Mouse (Mus musculus): Measurements from ENCODE around the gene Psmd1. TPM values are rescaled to one million over a fixed set of nuclear protein-coding genes. Genes with fewer than 3 reads are reported as not detected.
A peak's percentile ranks its signal among the peaks of the same experiment; 100 is the strongest.

The Psmd1 gene
- polyA plus RNA-seq, 1 experiment from 2014 or later, result 198 TPM

GRCm38 (mm10) chr1:86056284-86056683, 7.9 kb upstream of the Psmd1 start:
- Histone ChIP-seq H3K36me3 (ENCODE audit: control insufficient read depth, insufficient read depth, low read length) (no peaks in the 10 kb centered on the region), H3K4me3 (ENCODE audit: low read depth, low read length) (no peak overlapping the region), H3K27me3 (ENCODE audit: control insufficient read depth, insufficient read depth, low read depth, low read length) (no peaks in the 10 kb centered on the region), H3K9me3 (replicated peaks; ENCODE audit: control insufficient read depth, low read length, poor library complexity, severe bottlenecking) (no peaks in the 10 kb centered on the region), H3K4me2 (ENCODE audit: low read length) (no peak overlapping the region), H3K27ac (ENCODE audit: low read length) (no peak overlapping the region), H3K9ac (ENCODE audit: low read depth, low read length) (no peak overlapping the region), H3K4me1 (ENCODE audit: control insufficient read depth, insufficient read depth, low read length) (peaks cover 4% of the 10 kb centered on the region)
- WGBS, result 95% methylated on average over 4 of the region's 4 CpGs
- ATAC-seq, result no peak

- Histone ChIP-seq H3K27me3 (ENCODE audit: control insufficient read depth, insufficient read depth, low read depth, low read length) (no peaks in the 10 kb centered on the region), H3K4me2 (ENCODE audit: low read length) (peak overlapping the region; percentile 62), H3K27ac (ENCODE audit: low read length) (peak overlapping the region; percentile 74), H3K4me3 (ENCODE audit: low read depth, low read length) (peak overlapping the region; percentile 39), H3K9ac (ENCODE audit: low read depth, low read length) (peak overlapping the region; percentile 55), H3K9me3 (replicated peaks; ENCODE audit: control insufficient read depth, low read length, poor library complexity, severe bottlenecking) (no peaks in the 10 kb centered on the region), H3K36me3 (ENCODE audit: control insufficient read depth, insufficient read depth, low read length) (no peaks in the 10 kb centered on the region), H3K4me1 (ENCODE audit: control insufficient read depth, insufficient read depth, low read length) (peaks cover 4% of the 10 kb centered on the region)
- peak; percentile 76 for ATAC-seq
- 9% methylated on average over 21 of the region's 21 CpGs for WGBS
These were observed 5.1 kb upstream of the Psmd1 start for GRCm38 (mm10) chr1:86058856-86059769.

- H3K4me3 ChIP-seq (ENCODE audit: low read depth, low read length), result no peak overlapping the region
- H3K9ac ChIP-seq (ENCODE audit: low read depth, low read length), result no peak overlapping the region
- H3K9me3 ChIP-seq (replicated peaks; ENCODE audit: control insufficient read depth, low read length, poor library complexity, severe bottlenecking), result no peaks in the 10 kb centered on the region
- WGBS, result 87% methylated on average over 6 of the region's 6 CpGs
- no peak for ATAC-seq
- H3K36me3 ChIP-seq (ENCODE audit: control insufficient read depth, insufficient read depth, low read length), result no peaks in the 10 kb centered on the region
- no peak overlapping the region for H3K27ac ChIP-seq (ENCODE audit: low read length)
- no peaks in the 10 kb centered on the region for H3K27me3 ChIP-seq (ENCODE audit: control insufficient read depth, insufficient read depth, low read depth, low read length)
- peaks cover 15% of the 10 kb centered on the region for H3K4me1 ChIP-seq (ENCODE audit: control insufficient read depth, insufficient read depth, low read length)
- H3K4me2 ChIP-seq (ENCODE audit: low read length), result no peak overlapping the region
These were observed 1.7 kb upstream of the Psmd1 start for GRCm38 (mm10) chr1:86062523-86062922.

GRCm38 (mm10) chr1:86076565-86076964, 12.4 kb downstream of the Psmd1 start:
- ATAC-seq, result no peak
- Histone ChIP-seq H3K4me3 (ENCODE audit: low read depth, low read length) (no peak overlapping the region), H3K27me3 (ENCODE audit: control insufficient read depth, insufficient read depth, low read depth, low read length) (no peaks in the 10 kb centered on the region), H3K27ac (ENCODE audit: low read length) (no peak overlapping the region), H3K9ac (ENCODE audit: low read depth, low read length) (no peak overlapping the region), H3K4me2 (ENCODE audit: low read length) (no peak overlapping the region), H3K4me1 (ENCODE audit: control insufficient read depth, insufficient read depth, low read length) (no peaks in the 10 kb centered on the region), H3K9me3 (replicated peaks; ENCODE audit: control insufficient read depth, low read length, poor library complexity, severe bottlenecking) (no peaks in the 10 kb centered on the region), H3K36me3 (ENCODE audit: control insufficient read depth, insufficient read depth, low read length) (peaks cover 39% of the 10 kb centered on the region)
- 98% methylated on average over 2 of the region's 2 CpGs for WGBS

- Histone ChIP-seq H3K9ac (ENCODE audit: low read depth, low read length) (no peak overlapping the region), H3K4me1 (ENCODE audit: control insufficient read depth, insufficient read depth, low read length) (no peaks in the 10 kb centered on the region), H3K9me3 (replicated peaks; ENCODE audit: control insufficient read depth, low read length, poor library complexity, severe bottlenecking) (no peaks in the 10 kb centered on the region), H3K27ac (ENCODE audit: low read length) (no peak overlapping the region), H3K4me3 (ENCODE audit: low read depth, low read length) (no peak overlapping the region), H3K36me3 (ENCODE audit: control insufficient read depth, insufficient read depth, low read length) (peaks cover 39% of the 10 kb centered on the region), H3K27me3 (ENCODE audit: control insufficient read depth, insufficient read depth, low read depth, low read length) (no peaks in the 10 kb centered on the region), H3K4me2 (ENCODE audit: low read length) (no peak overlapping the region)
- 92% methylated on average over 7 of the region's 7 CpGs for WGBS
- ATAC-seq, result no peak
These were observed 30.2 kb downstream of the Psmd1 start for GRCm38 (mm10) chr1:86094413-86094812.

GRCm38 (mm10) chr1:86105054-86105453, 40.9 kb downstream of the Psmd1 start:
- H3K36me3 ChIP-seq (ENCODE audit: control insufficient read depth, insufficient read depth, low read length), result 0 out of 2 replicates have a peak, but pooled peaks cover 2% of the 10 kb centered on the region
- no peaks in the 10 kb centered on the region for H3K9me3 ChIP-seq (replicated peaks; ENCODE audit: control insufficient read depth, low read length, poor library complexity, severe bottlenecking)
- no peak overlapping the region for H3K4me2 ChIP-seq (ENCODE audit: low read length)
- H3K27ac ChIP-seq (ENCODE audit: low read length), result no peak overlapping the region
- no peaks in the 10 kb centered on the region for H3K4me1 ChIP-seq (ENCODE audit: control insufficient read depth, insufficient read depth, low read length)
- H3K9ac ChIP-seq (ENCODE audit: low read depth, low read length), result no peak overlapping the region
- ATAC-seq, result no peak
- 95% methylated on average over 1 of the region's 1 CpGs for WGBS
- H3K27me3 ChIP-seq (ENCODE audit: control insufficient read depth, insufficient read depth, low read depth, low read length), result no peaks in the 10 kb centered on the region
- no peak overlapping the region for H3K4me3 ChIP-seq (ENCODE audit: low read depth, low read length)

GRCm38 (mm10) chr1:86111779-86112178, 47.6 kb downstream of the Psmd1 start, which contains the start of gene Htr2b:
Gene Htr2b (minus strand): TSS chr1:86111970.
- no peak for ATAC-seq
- Histone ChIP-seq H3K27me3 (ENCODE audit: control insufficient read depth, insufficient read depth, low read depth, low read length) (no peaks in the 10 kb centered on the region), H3K36me3 (ENCODE audit: control insufficient read depth, insufficient read depth, low read length) (0 out of 2 replicates have a peak, but pooled peaks cover 2% of the 10 kb centered on the region), H3K9me3 (replicated peaks; ENCODE audit: control insufficient read depth, low read length, poor library complexity, severe bottlenecking) (no peaks in the 10 kb centered on the region), H3K4me2 (ENCODE audit: low read length) (no peak within 1 kb of the TSS), H3K4me3 (ENCODE audit: low read depth, low read length) (no peak within 1 kb of the TSS), H3K4me1 (ENCODE audit: control insufficient read depth, insufficient read depth, low read length) (no peaks in the 10 kb centered on the region), H3K9ac (ENCODE audit: low read depth, low read length) (no peak within 1 kb of the TSS), H3K27ac (ENCODE audit: low read length) (no peak within 1 kb of the TSS)
- 54% methylated on average over 6 of the region's 6 CpGs for WGBS

GRCm38 (mm10) chr1:86114141-86114540, 50.0 kb downstream of the Psmd1 start:
- H3K4me1 ChIP-seq (ENCODE audit: control insufficient read depth, insufficient read depth, low read length), result no peaks in the 10 kb centered on the region
- no peaks in the 10 kb centered on the region for H3K27me3 ChIP-seq (ENCODE audit: control insufficient read depth, insufficient read depth, low read depth, low read length)
- H3K9me3 ChIP-seq (replicated peaks; ENCODE audit: control insufficient read depth, low read length, poor library complexity, severe bottlenecking), result no peaks in the 10 kb centered on the region
- ATAC-seq, result no peak
- no peak overlapping the region for H3K4me3 ChIP-seq (ENCODE audit: low read depth, low read length)
- WGBS, result 91% methylated on average over 3 of the region's 3 CpGs
- H3K36me3 ChIP-seq (ENCODE audit: control insufficient read depth, insufficient read depth, low read length), result 0 out of 2 replicates have a peak, but pooled peaks cover 2% of the 10 kb centered on the region
- no peak overlapping the region for H3K27ac ChIP-seq (ENCODE audit: low read length)
- H3K9ac ChIP-seq (ENCODE audit: low read depth, low read length), result no peak overlapping the region
- no peak overlapping the region for H3K4me2 ChIP-seq (ENCODE audit: low read length)

GRCm38 (mm10) chr1:86119549-86119948, 55.4 kb downstream of the Psmd1 start:
- Histone ChIP-seq H3K4me3 (ENCODE audit: low read depth, low read length) (no peak overlapping the region), H3K36me3 (ENCODE audit: control insufficient read depth, insufficient read depth, low read length) (peaks cover 10% of the 10 kb centered on the region), H3K9ac (ENCODE audit: low read depth, low read length) (no peak overlapping the region), H3K27me3 (ENCODE audit: control insufficient read depth, insufficient read depth, low read depth, low read length) (no peaks in the 10 kb centered on the region), H3K27ac (ENCODE audit: low read length) (no peak overlapping the region), H3K4me2 (ENCODE audit: low read length) (no peak overlapping the region), H3K9me3 (replicated peaks; ENCODE audit: control insufficient read depth, low read length, poor library complexity, severe bottlenecking) (no peaks in the 10 kb centered on the region), H3K4me1 (ENCODE audit: control insufficient read depth, insufficient read depth, low read length) (no peaks in the 10 kb centered on the region)
- ATAC-seq, result no peak
- WGBS, result 91% methylated on average over 4 of the region's 4 CpGs
